Mouse (Mus musculus) adrenal gland, adult (tissue): ENCODE data around the gene P2ry14.
"Not testable (repeated sequence)": the region's sequence is repeated elsewhere in the genome, so short reads cannot be mapped to it uniquely, and the experiment has no call there.

Source experiments
- DNase-seq, 2 experiments: peaks; one replicate each; pipeline ENCODE4 v3.0.0; 2022 to 2023; ENCODE audit warnings: low spot score in 1 of 2; ENCODE audit not compliant: inconsistent age in 2 of 2

The P2ry14 gene

GRCm38 (mm10) chr3:59145194-59145593 lies 8.2 kb downstream of the P2ry14 start:
- no peak for DNase-seq

- peak in 1 of 2 experiments; percentile 58 for DNase-seq
Observed at GRCm38 (mm10) chr3:59141507-59142305, 11.7 kb downstream of the P2ry14 start.

- peak in 1 of 2 experiments; percentile 71 for DNase-seq
Observed at GRCm38 (mm10) chr3:59140941-59141340, 12.5 kb downstream of the P2ry14 start.

GRCm38 (mm10) chr3:59140115-59140514 lies 13.3 kb downstream of the P2ry14 start:
- no peak for DNase-seq

DNA sequence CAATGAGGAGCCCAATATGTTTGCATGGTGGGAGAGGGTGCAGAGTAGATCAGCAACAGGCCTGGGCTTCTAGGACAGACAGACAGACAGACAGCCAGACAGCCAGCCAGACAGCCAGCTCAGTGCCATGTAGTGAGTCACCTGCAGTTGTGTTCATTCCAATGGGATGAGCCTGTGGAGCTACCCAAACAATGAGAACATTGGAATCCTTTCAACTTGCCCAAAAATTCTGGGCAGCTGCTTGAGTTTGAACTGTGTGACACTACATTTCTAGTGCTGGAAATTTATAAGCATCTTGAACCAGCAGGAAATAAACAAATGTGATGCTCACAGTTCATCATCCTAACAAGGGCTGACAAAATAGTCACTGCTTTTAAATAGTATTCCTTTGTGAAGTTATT lies 13.8 kb downstream of the P2ry14 start:
- DNase-seq, result peak; percentile 49 to 65

DNA sequence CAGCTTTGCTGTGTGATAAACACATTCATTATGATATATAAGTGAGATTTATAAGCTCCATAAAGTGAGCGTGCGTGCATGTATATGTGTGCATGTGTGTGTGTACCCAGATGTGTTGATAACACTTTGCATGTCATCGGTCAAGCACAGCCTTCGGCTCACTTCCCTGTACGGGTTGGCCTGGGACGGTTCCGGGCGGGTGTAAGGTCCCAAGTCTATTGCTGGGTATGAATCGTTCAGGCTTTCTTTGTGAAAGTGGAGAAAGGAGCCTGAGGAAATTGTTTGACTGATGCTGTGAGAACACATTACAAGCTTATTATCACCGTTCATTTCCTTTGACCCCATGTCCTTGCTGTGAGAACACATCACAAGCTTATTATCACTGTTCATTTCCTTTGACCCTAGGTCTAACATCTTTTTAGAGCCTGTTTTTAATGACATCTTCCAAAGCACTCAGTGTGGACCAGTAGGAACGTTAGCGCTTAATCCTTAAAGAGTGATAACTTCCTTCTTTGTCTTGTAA lies 14.4 kb downstream of the P2ry14 start:
- no peak for DNase-seq

DNA sequence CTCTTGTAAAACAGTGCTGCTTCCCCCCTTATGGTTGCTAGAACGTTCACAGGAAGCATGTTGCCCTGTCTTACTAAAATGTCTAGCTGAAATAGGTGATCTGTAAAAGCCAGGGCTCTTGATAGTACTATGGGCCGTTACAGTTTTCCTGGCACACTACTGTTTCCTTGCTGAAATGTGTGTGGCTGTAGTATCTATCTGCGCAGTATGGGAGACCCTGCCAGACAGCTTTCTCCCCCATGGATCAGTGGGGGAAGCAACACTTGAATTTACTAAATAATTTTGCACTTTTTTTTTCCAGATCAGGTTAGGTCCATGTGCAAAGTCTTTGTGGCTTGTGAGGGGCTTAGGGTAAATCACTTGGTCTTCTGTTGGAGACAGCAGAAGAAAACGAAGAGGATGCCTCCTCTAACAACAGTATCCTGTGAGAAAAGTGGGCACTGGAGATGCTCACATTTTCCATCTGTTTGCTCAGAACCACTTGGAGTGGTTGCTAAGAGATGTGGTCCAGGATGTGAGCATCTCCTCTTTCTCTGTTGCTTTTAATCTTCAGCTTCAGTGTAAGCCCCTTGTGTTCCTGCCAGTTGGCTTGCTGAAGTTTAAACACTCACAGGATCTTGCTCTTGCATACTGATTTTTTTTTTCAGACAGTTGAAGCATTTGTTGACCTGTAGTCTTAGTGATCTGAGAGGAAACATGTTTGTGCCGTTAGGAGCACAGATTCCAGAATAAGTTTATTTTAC lies 17.3 kb downstream of the P2ry14 start:
- DNase-seq, result no peak

- DNase-seq, result no peak
Observed at GRCm38 (mm10) chr3:59133189-59133588, 20.2 kb downstream of the P2ry14 start.

- no peak for DNase-seq
Observed at GRCm38 (mm10) chr3:59131966-59132365, 21.5 kb downstream of the P2ry14 start.

GRCm38 (mm10) chr3:59131081-59131480 lies 22.3 kb downstream of the P2ry14 start:
- DNase-seq, result peak; percentile 66 to 82

DNA sequence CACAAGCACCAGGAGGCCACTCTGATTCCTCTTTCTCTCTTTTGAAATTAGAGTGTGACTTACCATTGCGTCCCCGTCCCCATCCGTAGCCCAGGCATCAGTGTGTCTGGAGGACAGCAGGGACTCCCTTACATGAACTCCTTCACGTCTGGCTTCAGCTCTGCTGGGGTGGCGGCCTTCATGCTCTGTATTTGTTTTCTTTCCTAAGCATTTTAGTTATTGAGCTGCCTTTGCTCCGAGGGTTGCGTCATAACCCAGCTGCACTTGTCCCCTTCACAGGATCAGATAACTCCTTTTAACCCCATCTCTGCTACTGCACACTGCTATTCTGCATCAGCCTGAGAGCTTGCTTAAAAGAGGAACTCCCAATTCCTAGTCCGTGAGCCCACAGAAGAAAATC lies 23.0 kb downstream of the P2ry14 start:
- peak; percentile 71 to 90 for DNase-seq

GRCm38 (mm10) chr3:59129547-59129946 lies 23.9 kb downstream of the P2ry14 start:
- peak in 1 of 2 experiments; percentile 77 for DNase-seq

DNA sequence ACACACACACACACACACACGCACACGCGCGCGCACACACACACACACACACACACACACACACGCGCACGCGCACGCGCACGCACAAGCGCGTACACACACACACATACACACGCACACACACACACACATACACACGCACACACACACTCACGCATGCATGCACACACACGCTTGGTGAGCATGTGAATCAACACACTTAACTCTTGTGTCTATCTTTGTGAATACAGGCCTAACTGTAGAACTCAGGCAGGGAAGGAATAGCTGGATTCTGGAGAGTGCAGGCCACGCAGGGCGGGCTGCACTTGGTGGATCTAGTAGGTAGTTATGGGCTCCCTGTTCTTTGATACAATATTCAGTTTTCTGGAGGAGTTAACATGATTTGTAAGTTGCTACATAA lies 24.7 kb downstream of the P2ry14 start:
- DNase-seq, result peak in 1 of 2 experiments; percentile 42

DNA sequence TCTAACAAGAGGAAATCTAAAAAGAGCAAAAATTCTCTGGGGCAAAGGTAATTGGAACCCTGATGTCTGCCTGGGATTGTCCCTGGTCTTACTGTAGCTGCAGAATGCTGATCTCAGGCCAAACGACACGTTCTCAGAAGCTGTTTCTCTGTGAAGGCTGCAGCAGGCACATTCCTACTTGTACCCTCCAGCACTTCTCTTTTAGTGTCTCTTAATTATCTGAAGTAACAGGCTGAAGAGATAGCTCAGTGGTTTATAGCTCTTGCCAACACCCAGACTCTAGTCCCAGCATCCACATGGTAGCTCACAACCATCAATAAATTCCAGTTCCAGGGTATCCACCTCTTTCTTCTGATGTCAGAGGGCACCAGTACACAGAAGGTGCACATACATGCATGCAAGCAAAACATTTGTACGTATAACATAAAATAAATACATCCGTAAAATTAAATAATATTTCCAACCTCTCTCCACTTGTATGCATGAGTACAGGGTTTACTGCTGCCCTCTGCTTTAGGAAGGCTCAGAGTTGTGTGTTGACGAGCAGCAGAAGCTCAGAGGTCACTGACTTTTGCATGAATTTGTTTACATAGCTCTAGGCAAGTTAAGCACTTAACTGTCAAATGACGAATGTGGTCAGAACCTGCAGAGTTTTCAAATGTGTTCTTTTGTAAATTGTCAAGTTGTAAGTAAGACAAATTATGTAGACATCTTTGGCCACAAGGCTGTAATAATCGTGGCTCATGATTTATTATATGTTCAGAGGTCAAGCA lies 27.4 kb downstream of the P2ry14 start:
- DNase-seq, result peak in 1 of 2 experiments; percentile 50

- DNase-seq, result peak in 1 of 2 experiments; percentile 47
Observed at GRCm38 (mm10) chr3:59125022-59125421, 28.4 kb downstream of the P2ry14 start.

GRCm38 (mm10) chr3:59121780-59122449 lies 31.5 kb downstream of the P2ry14 start:
- no peak for DNase-seq

GRCm38 (mm10) chr3:59121067-59121730 lies 32.2 kb downstream of the P2ry14 start:
- DNase-seq, result peak in 1 of 2 experiments; percentile 48

- DNase-seq, result peak; percentile 48 to 84
Observed at GRCm38 (mm10) chr3:59113973-59114517, 39.4 kb downstream of the P2ry14 start.

- not testable (repeated sequence) for DNase-seq
Observed at GRCm38 (mm10) chr3:59113291-59113690, 40.1 kb downstream of the P2ry14 start.

- no peak for DNase-seq
Observed at GRCm38 (mm10) chr3:59111944-59112343, 41.5 kb downstream of the P2ry14 start.
